Mouse (Mus musculus) thymus, adult 2 months (tissue): ENCODE results near the gene Polr2b.

ENCODE experiments used
- CTCF ChIP-seq: fragments of 200-500 bp; IDR thresholded peaks from 2 replicates; pipeline ENCODE4 v1.5.1; 2012; ENCODE audit warnings: mild to moderate bottlenecking, control low read depth, low read length, moderate library complexity, borderline replicate concordance; ENCODE audit not compliant: control insufficient read depth, poor library complexity, insufficient read depth; ENCODE audit errors: extremely low read depth
- POLR2A ChIP-seq: fragments of 200-500 bp; IDR thresholded peaks from 2 replicates; pipeline ENCODE4 v1.6.1; 2012; ENCODE audit warnings: mild to moderate bottlenecking, low read length, control low read depth, moderate library complexity; ENCODE audit not compliant: control insufficient read depth, poor library complexity, insufficient read depth; ENCODE audit errors: extremely low read depth

GRCm38 (mm10) chr5:77368194-77368593 lies 58.2 kb downstream of the Polr2b start:
- TF ChIP-seq POLR2A (no peak), CTCF (no peak)
